Comparison of ENCODE assay signal across 10 mouse cellular contexts in the genomic region with DNA sequence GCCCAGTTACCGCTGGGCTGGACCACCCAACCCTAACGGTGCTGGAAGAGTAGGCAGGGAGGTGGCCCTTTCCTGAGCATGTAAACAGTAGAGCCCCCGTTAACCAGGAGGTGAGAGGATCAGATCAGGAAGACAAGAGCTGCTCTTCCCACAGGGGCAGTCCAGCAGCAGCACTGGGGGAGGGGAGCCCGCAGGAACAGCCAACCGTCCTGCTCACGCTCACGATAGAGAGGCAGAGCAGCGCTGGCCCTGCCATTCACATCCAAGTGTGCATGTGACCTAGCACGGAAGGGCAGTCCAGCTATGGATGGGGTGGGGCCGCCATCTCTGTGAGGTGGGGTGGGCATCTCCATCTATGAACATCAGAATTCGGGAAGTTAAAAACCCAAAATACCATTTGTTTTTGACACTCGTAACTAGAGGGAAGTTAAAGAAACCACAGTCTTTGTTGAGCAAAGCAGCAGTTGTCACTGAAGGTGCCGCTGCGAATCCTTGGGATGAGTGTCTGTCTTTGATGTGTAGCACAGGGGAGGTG. TPM values are rescaled to one million over a fixed set of nuclear protein-coding genes. Genes with fewer than 3 reads are reported as not detected.
DNase-seq lines count a peak whose midpoint lies in the region; ATAC-seq and TF ChIP-seq lines count a peak whose summit lies in the region.
"Had no signal": no experiment of that assay in that cellular context is flagged by ENCODE, and none has a peak within 500 bp of the region (broad histone marks: within the 10 kb centered on the region; RNA-seq: fewer than 3 reads in every experiment).

No protein-coding gene starts in this region.

- no peak for TF ChIP-seq CTCF in bone marrow, adult 2 months (IDR thresholded peaks at IDR 0.05; ENCODE audit: control insufficient read depth, insufficient read depth, low read length)
- no peak for TF ChIP-seq CTCF in left cerebral cortex, adult 2 months (IDR thresholded peaks at IDR 0.05)

- H3K27me3 ChIP-seq in liver, embryonic 16.5 days (ENCODE audit: control insufficient read depth, insufficient read depth, low read depth, low read length) = no peaks in the 10 kb centered on the region
- no peaks in the 10 kb centered on the region for H3K27me3 ChIP-seq in hindbrain, embryonic 10.5 days (ENCODE audit: insufficient read depth, poor library complexity, severe bottlenecking)

- TF ChIP-seq POLR2A in bone marrow, adult 2 months (IDR thresholded peaks at IDR 0.05; ENCODE audit: borderline replicate concordance, control insufficient read depth, low read depth, low read length) = peak; percentile 56; the same call in 1 of the 2 replicates

- H3K4me2 ChIP-seq in liver, embryonic 16.5 days (ENCODE audit: low read depth, low read length) = no peak overlapping the region

- peak; percentile 29 to 79 for DNase-seq in heart, adult 18-20 months
- no peak for DNase-seq in heart, postnatal 4 days
- DNase-seq in spleen, postnatal 36 days (ENCODE audit: low spot score in 2 of 2) = peak; percentile 78 to 81
- DNase-seq in hindbrain, embryonic 10.5 days (ENCODE audit: low spot score) = no peak
- no peak for DNase-seq in left cerebral cortex, adult 2 months (ENCODE audit: extremely low spot score in 1 of 2, low spot score in 2 of 2)
- DNase-seq in MN1 (ENCODE audit: low spot score) = no peak

- no peaks in the 10 kb centered on the region; the same call in 1 of the 2 replicates for H3K36me3 ChIP-seq in liver, embryonic 16.5 days (ENCODE audit: control insufficient read depth, insufficient read depth)
- H3K36me3 ChIP-seq in hindbrain, embryonic 10.5 days = peaks cover 54% of the 10 kb centered on the region

- peak overlapping the region; percentile 83 for H3K27ac ChIP-seq in bone marrow, adult 2 months (ENCODE audit: control insufficient read depth, insufficient read depth, low read depth, low read length, poor library complexity)
- no peak overlapping the region; the same call in 1 of the 2 replicates for H3K27ac ChIP-seq in liver, embryonic 16.5 days (ENCODE audit: low read length)
- H3K27ac ChIP-seq in hindbrain, embryonic 10.5 days = no peak overlapping the region
- H3K27ac ChIP-seq in left cerebral cortex, adult 2 months = no peak overlapping the region

- 4% methylated on average over 14 of the region's 14 CpGs for WGBS in bone marrow, adult 2 months
- 15% methylated on average over 14 of the region's 14 CpGs for WGBS in liver, embryonic 16.5 days (ENCODE audit: insufficient replicate concordance)
- WGBS in hindbrain, embryonic 10.5 days = 88% methylated on average over 14 of the region's 14 CpGs

- no peak overlapping the region for H3K9ac ChIP-seq in liver, embryonic 16.5 days (ENCODE audit: low read depth, low read length)

- no peak overlapping the region for H3K4me3 ChIP-seq in bone marrow, adult 2 months (replicated peaks; ENCODE audit: control insufficient read depth, low read depth, low read length)
- H3K4me3 ChIP-seq in liver, embryonic 16.5 days (ENCODE audit: low read depth, low read length) = no peak overlapping the region
- H3K4me3 ChIP-seq in hindbrain, embryonic 10.5 days = no peak overlapping the region
- no peak overlapping the region for H3K4me3 ChIP-seq in left cerebral cortex, adult 2 months

- H3K9me3 ChIP-seq in liver, embryonic 16.5 days (replicated peaks; ENCODE audit: control insufficient read depth, low read length) = no peaks in the 10 kb centered on the region
- H3K9me3 ChIP-seq in hindbrain, embryonic 10.5 days = no peaks in the 10 kb centered on the region

- peaks cover 14% of the 10 kb centered on the region for H3K4me1 ChIP-seq in bone marrow, adult 2 months (ENCODE audit: control insufficient read depth, insufficient read depth, low read length)
- peaks cover 11% of the 10 kb centered on the region for H3K4me1 ChIP-seq in liver, embryonic 16.5 days (ENCODE audit: control insufficient read depth, low read depth, low read length)
- H3K4me1 ChIP-seq in hindbrain, embryonic 10.5 days (replicated peaks) = 0 out of 2 replicates have a peak, but pooled peaks cover 4% of the 10 kb centered on the region

- peak; percentile 50 for ATAC-seq in liver, embryonic 16.5 days (ENCODE audit: low read depth)

- intact Hi-C loops in left cerebral cortex, adult 2 months (cut with DNase I) = no loop called here

RNA-seq across cellular contexts. Expression of a gene that starts 21.0 kb away (rescaled TPM):
- total RNA-seq in heart, adult 18-20 months (2021) = not detected
- total RNA-seq in heart, postnatal 4 days (2021) = not detected
- polyA plus RNA-seq in bone marrow, adult 2 months (2011; ENCODE audit: insufficient read depth, insufficient read length, low replicate concordance, missing spikeins) = not detected in 2 replicates
- not detected in 2 replicates for polyA plus RNA-seq in liver, embryonic 16.5 days (2015; fragmentation: Nextera tagmentation; extraction: Ambion mirVana)
- polyA plus RNA-seq in hindbrain, embryonic 10.5 days (2016; fragmentation: Nextera tagmentation; extraction: Ambion mirVana) = not detected in 2 replicates
- not detected for total RNA-seq in left cerebral cortex, adult 2 months (2021)
- total RNA-seq: MEL had no signal
- polyA plus RNA-seq: neural tube, embryonic 14.5 days had no signal

RNA-seq across cellular contexts. Expression of a gene that starts 48.5 kb away (rescaled TPM):
- total RNA-seq in heart, adult 18-20 months (2021) = 1 to 10 TPM in 1 of 2 experiments, under 1 TPM in 1; 0.62 to 1.8 TPM
- total RNA-seq in heart, postnatal 4 days (2021) = 1 to 10 TPM; 2.8 to 3.3 TPM
- polyA plus RNA-seq in bone marrow, adult 2 months (2011; ENCODE audit: insufficient read depth, insufficient read length, low replicate concordance, missing spikeins) = 0.83 and 1.5 TPM in 2 replicates
- polyA plus RNA-seq in liver, embryonic 16.5 days (2015; fragmentation: Nextera tagmentation; extraction: Ambion mirVana) = 1.1 and 1.7 TPM in 2 replicates
- polyA plus RNA-seq in hindbrain, embryonic 10.5 days (2016; fragmentation: Nextera tagmentation; extraction: Ambion mirVana) = 2.0 and 2.4 TPM in 2 replicates
- under 1 TPM; 0.44 to 0.66 TPM for total RNA-seq in left cerebral cortex, adult 2 months (2021)

Comparison
In these comparisons a context has a peak if more than half of its experiments do, and no peak if none do; other contexts are left out.
1. DNase-seq: peak in heart, adult 18-20 months (2 of 2) and spleen, postnatal 36 days (2 of 2); none in heart, postnatal 4 days (single experiment), hindbrain, embryonic 10.5 days (single experiment), left cerebral cortex, adult 2 months (0 of 2) and MN1 (single experiment).